Mouse (Mus musculus) activated CD4-positive, CD25-positive, alpha-beta regulatory T cell, adult 9 weeks (primary cell): ENCODE measurements around the gene Colca2. TPM values are rescaled to one million over a fixed set of nuclear protein-coding genes. Genes with fewer than 3 reads are reported as not detected.

ENCODE experiments used
- polyA plus RNA-seq: library from polyadenylated mRNA; unstranded; fragments of 100-300 nt; shearing (Covaris generic); gene quantifications from one replicate; pipeline ENCODE4 v1.2.1, GENCODE M21; 2017

The Colca2 gene
- polyA plus RNA-seq, result not detected

GRCm38 (mm10) chr9:51278500-51279381, at the start of gene Colca2:
Colca2 (minus strand) TSS chr9:51278569.

Other genes with a start within 250 kb of the Colca2 start
- gene Btg4, start 217.7 kb downstream of the Colca2 start, polyA plus RNA-seq, result not detected
- not detected for gene Layn, start 201.5 kb downstream of the Colca2 start, polyA plus RNA-seq
- not detected for gene 4833427G06Rik, start 176.5 kb downstream of the Colca2 start, polyA plus RNA-seq
- gene Gm32742, start 113.1 kb downstream of the Colca2 start, polyA plus RNA-seq, result not detected
- gene Pou2af1, start 64.9 kb downstream of the Colca2 start, polyA plus RNA-seq, result 10.6 TPM
- gene 1810046K07Rik, start 50.3 kb upstream of the Colca2 start, polyA plus RNA-seq, result not detected